Mouse (Mus musculus) megakaryocyte, embryonic 14.5 days (primary cell): ENCODE measurements around the gene Cabp1. TPM values are rescaled to one million over a fixed set of nuclear protein-coding genes. Genes with fewer than 3 reads are reported as not detected.

Experiments
- H3K27me3 ChIP-seq: replicated peaks from 2 replicates; pipeline ENCODE3; 2012; ENCODE audit warnings: inconsistent platforms
- H3K36me3 ChIP-seq: replicated peaks from 2 replicates; pipeline ENCODE3; 2012; ENCODE audit warnings: low read length, inconsistent platforms, mixed read lengths
- H3K4me1 ChIP-seq: 2 replicates; pipeline ENCODE4 v1.6.1; 2012; ENCODE audit warnings: inconsistent platforms
- H3K4me3 ChIP-seq: replicated peaks from 2 replicates; pipeline ENCODE3; 2012; ENCODE audit warnings: moderate library complexity, mild to moderate bottlenecking, inconsistent platforms
- H3K9me3 ChIP-seq: 2 replicates; pipeline ENCODE4 v1.6.1; 2012; ENCODE audit warnings: inconsistent platforms
- FLI1 ChIP-seq: IDR thresholded peaks from 2 replicates; pipeline ENCODE4 v1.6.1; 2012; ENCODE audit warnings: low read length, inconsistent platforms, mixed read lengths
- GATA1 ChIP-seq: IDR thresholded peaks from 3 replicates; pipeline ENCODE4 v1.6.1; 2012; ENCODE audit warnings: mixed read lengths, low read length, inconsistent platforms, borderline replicate concordance
- polyA plus RNA-seq: library from polyadenylated mRNA; stranded (reverse); fragments of >175 nt; gene quantifications from 2 replicates; pipeline ENCODE4 v1.2.3, GENCODE M21; 2012; ENCODE audit warnings: low replicate concordance; ENCODE audit not compliant: insufficient read depth

Cabp1 gene
- polyA plus RNA-seq, 1 experiment: 1.7 TPM

DNA sequence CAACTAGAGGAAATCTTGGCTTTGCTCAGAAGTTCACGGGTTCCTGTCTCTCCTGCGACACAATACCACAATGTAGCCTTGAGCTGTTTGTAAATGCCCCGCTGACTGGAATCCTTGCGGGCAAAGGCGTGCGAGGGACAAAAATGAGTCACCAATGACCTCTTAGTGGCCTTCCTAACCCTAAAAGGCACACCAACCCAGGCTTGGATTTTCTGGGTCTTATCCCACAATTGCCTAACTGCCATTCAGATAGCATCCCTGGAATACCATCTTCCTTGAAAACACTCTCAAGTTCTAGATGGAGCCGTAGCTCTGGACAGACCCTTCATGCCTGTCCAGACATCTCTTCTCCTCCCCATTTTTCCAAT lies 1.4 kb downstream of the Cabp1 start:
- Histone ChIP-seq H3K9me3 (peaks cover 5% of the 10 kb centered on the region; the same call in 1 of the 2 replicates), H3K36me3 (no peaks in the 10 kb centered on the region), H3K4me1 (peaks cover 41% of the 10 kb centered on the region), H3K4me3 (no peak overlapping the region), H3K27me3 (peaks cover 92% of the 10 kb centered on the region)
- TF ChIP-seq GATA1 (no peak), FLI1 (no peak)

DNA sequence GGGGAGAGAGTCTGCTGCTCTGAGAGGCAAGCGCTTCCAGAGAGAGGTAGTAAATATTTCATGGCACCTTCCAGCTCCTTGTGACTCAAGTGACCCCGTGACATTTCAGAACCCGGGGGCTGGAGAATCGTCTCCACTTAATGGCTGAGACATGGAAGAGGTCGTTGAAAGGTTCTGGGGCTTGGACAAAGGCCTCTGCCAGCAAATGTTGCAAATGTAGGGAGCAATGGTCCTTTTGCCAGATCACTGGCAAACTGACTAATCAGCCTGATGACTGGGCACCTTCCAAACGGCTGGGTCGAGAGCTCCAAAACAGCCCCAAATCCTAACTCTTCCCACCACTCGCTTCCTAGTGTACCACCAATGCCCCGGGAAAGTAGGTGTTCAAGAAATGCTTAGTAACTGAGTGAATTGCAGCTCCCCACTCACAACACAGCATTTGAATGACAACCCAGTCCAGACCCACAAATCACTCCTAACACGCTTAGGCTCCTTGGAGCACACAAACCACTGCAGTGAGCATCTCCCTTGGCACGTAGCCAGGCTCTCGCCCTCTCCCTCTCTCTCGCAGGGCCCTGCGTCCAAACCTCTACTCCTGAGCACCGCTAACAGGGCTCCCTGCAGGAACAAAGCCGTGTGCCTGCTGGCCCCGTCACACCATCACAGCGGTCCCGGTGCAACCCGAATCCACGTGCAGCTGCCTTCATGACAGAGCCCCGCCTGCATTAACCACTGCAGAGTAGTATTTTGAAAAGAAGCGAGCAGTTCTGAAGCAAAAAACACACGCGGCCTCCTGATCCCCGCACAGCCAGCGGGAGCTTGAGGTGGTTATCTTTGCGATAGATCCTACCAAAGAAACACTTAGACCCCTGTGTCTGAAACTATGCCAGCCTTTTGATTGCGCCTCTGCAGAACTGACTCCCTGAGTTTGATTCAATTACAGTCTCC lies 2.0 kb downstream of the Cabp1 start:
- no peak for TF ChIP-seq FLI1
- no peak for TF ChIP-seq GATA1
- no peaks in the 10 kb centered on the region for H3K36me3 ChIP-seq
- peaks cover 48% of the 10 kb centered on the region for H3K4me1 ChIP-seq
- no peak overlapping the region for H3K4me3 ChIP-seq
- H3K27me3 ChIP-seq: peaks cover 87% of the 10 kb centered on the region
- H3K9me3 ChIP-seq: peaks cover 3% of the 10 kb centered on the region; the same call in 1 of the 2 replicates

DNA sequence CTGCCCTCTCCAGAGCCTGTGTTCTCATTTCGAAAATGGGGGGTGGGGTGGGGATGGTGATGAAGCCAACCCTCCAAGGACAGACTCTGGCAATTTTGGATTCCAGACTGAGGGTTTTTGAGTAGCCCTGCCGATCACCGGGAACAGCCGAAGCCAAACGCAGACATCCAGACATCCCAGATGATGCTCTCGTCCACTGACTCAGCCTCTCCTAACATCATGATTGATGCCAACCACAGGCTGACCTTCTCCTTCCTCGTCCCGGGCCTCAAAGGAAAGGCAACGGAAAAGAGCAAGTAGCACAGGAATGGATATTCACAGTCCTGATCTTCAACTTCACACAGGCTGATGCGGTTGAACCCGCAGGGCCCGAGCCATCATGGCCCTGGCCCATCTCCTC lies 4.1 kb downstream of the Cabp1 start:
- TF ChIP-seq FLI1: no peak
- TF ChIP-seq GATA1: no peak
- no peaks in the 10 kb centered on the region for H3K36me3 ChIP-seq
- no peak overlapping the region for H3K4me3 ChIP-seq
- peaks cover 85% of the 10 kb centered on the region for H3K27me3 ChIP-seq
- peaks cover 63% of the 10 kb centered on the region for H3K4me1 ChIP-seq
- peaks cover 3% of the 10 kb centered on the region; the same call in 1 of the 2 replicates for H3K9me3 ChIP-seq

DNA sequence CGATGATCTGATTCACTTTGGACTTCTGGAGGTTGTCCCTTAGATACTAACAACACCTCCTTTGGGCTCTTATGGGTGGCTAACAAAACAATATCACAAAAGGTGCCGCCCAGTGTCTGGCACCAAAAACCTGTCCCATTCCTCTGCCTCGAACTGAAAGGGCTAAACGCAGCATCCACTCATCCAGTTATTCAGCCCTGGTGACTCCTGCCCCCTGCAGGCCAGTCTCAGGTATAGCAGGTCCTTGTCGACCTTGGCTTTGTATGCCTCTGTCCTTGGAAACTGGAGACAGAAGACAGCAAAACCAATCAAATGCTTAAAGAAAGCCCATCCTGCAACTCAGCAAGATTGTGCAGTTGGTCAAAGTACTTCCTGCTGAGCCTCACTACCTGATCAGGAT lies 5.4 kb downstream of the Cabp1 start:
- H3K27me3 ChIP-seq: peaks cover 85% of the 10 kb centered on the region
- H3K4me1 ChIP-seq: peaks cover 61% of the 10 kb centered on the region
- H3K9me3 ChIP-seq: peaks cover 3% of the 10 kb centered on the region; the same call in 1 of the 2 replicates
- TF ChIP-seq GATA1 (no peak), FLI1 (no peak)
- no peaks in the 10 kb centered on the region for H3K36me3 ChIP-seq
- no peak overlapping the region for H3K4me3 ChIP-seq

DNA sequence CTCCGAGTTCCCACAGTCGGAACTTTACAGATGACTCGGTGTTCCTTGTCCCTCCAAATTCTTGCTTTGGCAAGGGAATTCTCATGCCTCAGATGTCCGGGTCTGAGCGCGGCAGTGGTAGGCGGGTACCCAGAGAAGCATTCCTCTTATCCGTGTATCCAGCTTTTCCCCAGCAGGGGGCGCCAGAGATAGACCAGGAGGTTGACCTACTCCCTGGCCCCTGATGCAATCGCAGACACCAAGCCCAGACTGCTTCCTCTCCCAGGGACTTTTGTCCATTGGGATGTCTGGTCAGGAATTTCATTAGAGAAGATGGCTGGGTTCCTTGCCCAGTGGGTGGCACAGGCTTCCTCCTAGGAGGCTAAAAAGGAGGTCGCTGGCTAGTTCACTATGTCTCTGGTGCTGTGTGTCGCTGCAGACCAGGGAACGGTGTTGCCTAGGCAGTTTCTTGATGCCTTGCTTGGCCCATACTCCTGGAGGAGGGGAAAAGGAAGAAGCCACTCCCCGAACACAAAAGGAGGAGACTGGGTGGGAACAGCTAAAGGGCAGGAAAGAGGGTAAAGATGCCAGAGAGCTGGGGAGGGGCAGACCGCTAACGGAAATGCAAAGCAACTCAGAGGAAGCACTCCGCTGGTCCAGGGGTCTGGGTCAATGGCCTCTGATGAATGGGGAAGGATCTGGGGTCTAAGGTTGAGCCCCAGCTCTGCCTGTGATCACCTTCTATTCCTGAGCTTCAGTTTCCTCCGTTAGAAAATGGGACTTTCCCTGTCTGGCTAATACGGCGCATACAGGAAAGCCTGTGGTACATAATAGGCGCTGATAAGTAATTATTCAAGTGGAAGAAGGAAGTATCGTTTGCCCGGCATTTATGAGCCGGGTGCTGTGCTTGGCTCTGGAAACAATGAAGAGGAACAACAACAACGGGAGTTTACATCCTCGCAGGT lies 6.7 kb downstream of the Cabp1 start:
- no peak; the same call in 2 of the 3 replicates for TF ChIP-seq GATA1
- no peak for TF ChIP-seq FLI1
- Histone ChIP-seq H3K4me3 (peak overlapping the region; percentile 90), H3K4me1 (peaks cover 61% of the 10 kb centered on the region), H3K36me3 (no peaks in the 10 kb centered on the region), H3K9me3 (peaks cover 3% of the 10 kb centered on the region; the same call in 1 of the 2 replicates), H3K27me3 (peaks cover 85% of the 10 kb centered on the region)

DNA sequence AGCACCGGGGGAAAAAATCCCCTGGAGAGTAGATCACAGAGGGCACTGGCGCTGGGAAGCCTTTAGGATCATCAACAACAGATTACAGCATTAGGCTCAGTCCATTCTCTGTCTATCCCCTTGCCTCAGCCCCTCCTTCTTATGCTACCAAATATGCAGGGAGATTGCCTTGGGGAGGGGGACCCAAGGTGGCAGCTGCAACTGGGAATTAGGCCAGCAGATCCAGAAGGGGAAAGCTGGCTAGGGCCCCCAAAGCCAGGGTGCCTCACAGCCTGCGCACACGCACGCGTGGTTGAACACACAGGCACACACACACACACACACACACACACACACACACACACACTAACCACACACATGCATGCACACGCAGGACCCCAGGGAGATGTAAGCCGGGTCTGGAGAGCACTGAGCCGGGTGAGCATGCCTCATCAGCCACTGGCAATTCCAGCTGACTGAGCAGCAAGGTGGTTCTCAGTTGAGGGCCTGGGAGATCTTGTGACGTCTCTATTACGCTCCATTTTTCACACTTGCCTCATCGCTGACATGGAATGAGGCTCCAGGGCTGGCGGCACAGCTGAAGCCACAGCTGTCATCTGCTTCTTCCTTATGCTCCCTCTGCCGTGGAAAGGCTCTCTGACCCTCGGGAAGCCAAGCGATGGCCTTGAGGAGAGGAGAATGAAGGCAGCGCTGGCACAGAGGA lies 7.7 kb downstream of the Cabp1 start:
- Histone ChIP-seq H3K9me3 (peaks cover 3% of the 10 kb centered on the region; the same call in 1 of the 2 replicates), H3K4me3 (peak overlapping the region; percentile 90), H3K27me3 (peaks cover 85% of the 10 kb centered on the region), H3K4me1 (peaks cover 52% of the 10 kb centered on the region), H3K36me3 (no peaks in the 10 kb centered on the region)
- TF ChIP-seq GATA1: no peak

DNA sequence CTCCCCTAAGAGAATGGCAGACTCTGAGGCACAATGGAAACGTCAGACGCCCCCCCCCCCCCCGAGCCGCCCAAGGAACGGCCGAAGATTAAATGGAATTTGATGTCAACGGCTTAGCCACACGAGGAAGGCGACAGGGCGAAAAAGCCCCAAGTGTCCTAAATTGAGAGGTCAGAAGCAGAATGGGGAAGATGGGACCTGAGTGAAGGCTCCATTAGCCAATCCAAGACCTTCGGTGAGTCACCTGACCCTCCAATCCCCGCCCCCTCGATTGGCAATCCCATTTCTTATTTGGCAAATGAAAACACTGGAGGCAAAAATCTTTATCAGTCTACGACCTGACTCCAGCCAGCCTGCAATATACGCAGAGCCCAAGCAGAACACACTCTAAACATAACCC lies 9.5 kb downstream of the Cabp1 start:
- no peak for TF ChIP-seq FLI1
- no peak for TF ChIP-seq GATA1
- Histone ChIP-seq H3K36me3 (no peaks in the 10 kb centered on the region), H3K4me1 (peaks cover 64% of the 10 kb centered on the region), H3K9me3 (peaks cover 3% of the 10 kb centered on the region; the same call in 1 of the 2 replicates), H3K4me3 (no peak overlapping the region), H3K27me3 (peaks cover 79% of the 10 kb centered on the region)

DNA sequence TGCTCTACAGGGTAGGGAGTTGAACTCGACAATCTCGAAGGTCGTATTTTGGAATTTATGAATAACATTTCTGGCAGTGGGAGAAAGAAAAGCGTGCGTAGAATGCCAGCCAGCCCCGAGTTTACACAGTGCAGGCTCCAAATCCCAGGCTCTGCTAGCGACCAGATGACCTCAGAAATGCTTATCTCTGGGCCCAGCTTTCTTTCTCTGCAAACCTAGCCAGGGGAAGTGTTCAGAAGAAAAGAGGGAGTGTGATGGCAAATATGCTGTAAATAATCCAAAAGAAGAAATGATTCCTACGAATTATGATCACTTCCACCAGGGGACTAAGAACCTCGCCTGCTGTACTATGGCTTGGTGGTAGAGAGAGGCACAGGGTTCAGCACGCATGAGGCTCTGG lies 10.7 kb downstream of the Cabp1 start:
- H3K36me3 ChIP-seq: no peaks in the 10 kb centered on the region
- peaks cover 77% of the 10 kb centered on the region for H3K27me3 ChIP-seq
- peaks cover 64% of the 10 kb centered on the region for H3K4me1 ChIP-seq
- TF ChIP-seq FLI1: no peak
- TF ChIP-seq GATA1: no peak
- peaks cover 5% of the 10 kb centered on the region; the same call in 1 of the 2 replicates for H3K9me3 ChIP-seq
- H3K4me3 ChIP-seq: no peak overlapping the region

DNA sequence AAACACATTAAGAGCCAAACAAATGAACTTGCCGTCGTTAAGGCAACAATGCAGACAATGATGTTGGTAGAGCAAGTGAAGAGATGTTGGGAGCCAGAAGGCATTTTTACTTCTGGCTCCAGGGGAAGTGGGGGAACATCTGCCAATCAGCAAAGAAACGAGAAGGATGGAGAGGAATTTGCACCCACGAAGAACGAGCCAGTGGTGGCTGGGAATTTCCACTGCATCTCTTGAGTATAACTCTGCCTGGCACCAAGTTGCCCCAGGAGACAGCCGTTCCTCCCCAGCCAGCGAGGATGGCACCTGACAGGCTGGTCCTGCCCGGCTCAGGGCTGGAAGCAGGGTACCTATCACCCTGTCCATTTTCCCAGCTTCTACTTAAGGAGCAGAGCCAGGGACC lies 11.3 kb downstream of the Cabp1 start:
- TF ChIP-seq FLI1: no peak
- no peak for TF ChIP-seq GATA1
- Histone ChIP-seq H3K27me3 (peaks cover 80% of the 10 kb centered on the region), H3K36me3 (no peaks in the 10 kb centered on the region), H3K4me1 (peaks cover 59% of the 10 kb centered on the region), H3K9me3 (0 out of 2 replicates have a peak, but pooled peaks cover 3% of the 10 kb centered on the region), H3K4me3 (no peak overlapping the region)
